Mouse (Mus musculus) heart, postnatal 10 days (tissue): Measurements from ENCODE around the gene Itga6. TPM values are rescaled to one million over a fixed set of nuclear protein-coding genes. Genes with fewer than 3 reads are reported as not detected.
"Not testable (repeated sequence)": the region's sequence is repeated elsewhere in the genome, so short reads cannot be mapped to it uniquely, and the experiment has no call there.

ENCODE experiments used
- DNase-seq, 2 experiments: peaks; one replicate each; pipeline ENCODE4 v3.0.0; 2021
- intact Hi-C: fragments of 180-260 bp; cut with DNase I; formaldehyde crosslinking; loops from one replicate; pipeline ENCODE4 v1.15.1; 2025
- total RNA-seq, 2 experiments: library from RNA; stranded (reverse); gene quantifications; 2 replicates each; pipeline ENCODE4 v1.2.3; 2021

Itga6 gene
- 10 to 100 TPM; 95.3 to 98.2 TPM for total RNA-seq

- intact Hi-C loops: no loop called here
- no peak for DNase-seq
Measured at GRCm38 (mm10) chr2:71745610-71746374, at the start of gene Itga6. TSS of gene Itga6 (plus strand) at chr2:71745616.

- intact Hi-C loops: no loop called here
Measured at GRCm38 (mm10) chr2:71696776-71697175, 48.6 kb upstream of the Itga6 start.

GRCm38 (mm10) chr2:71697408-71698336, 47.7 kb upstream of the Itga6 start:
- intact Hi-C loops: no loop called here
- no peak for DNase-seq

More at GRCm38 (mm10) chr2:71696776-71697175, 48.6 kb upstream of the Itga6 start:
- no peak for DNase-seq

- DNase-seq: no peak
- intact Hi-C loops: no loop called here
Measured at GRCm38 (mm10) chr2:71698366-71698765, 47.0 kb upstream of the Itga6 start.

GRCm38 (mm10) chr2:71698942-71699341, 46.5 kb upstream of the Itga6 start:
- no peak for DNase-seq
- intact Hi-C loops: no loop called here

- DNase-seq: no peak
- intact Hi-C loops: no loop called here
Measured at GRCm38 (mm10) chr2:71701341-71701740, 44.1 kb upstream of the Itga6 start.

GRCm38 (mm10) chr2:71704309-71704708, 41.1 kb upstream of the Itga6 start:
- intact Hi-C loops: no loop called here
- DNase-seq: no peak

GRCm38 (mm10) chr2:71708886-71709285, 36.5 kb upstream of the Itga6 start:
- intact Hi-C loops: no loop called here

GRCm38 (mm10) chr2:71711640-71712039, 33.8 kb upstream of the Itga6 start:
- no peak for DNase-seq
- intact Hi-C loops: loop anchor here (2.0 to 5.0 kb wide), 2 partner anchors 41 kb away; no protein-coding TSS in a partner anchor

More at GRCm38 (mm10) chr2:71708886-71709285, 36.5 kb upstream of the Itga6 start:
- DNase-seq: no peak

- DNase-seq: no peak
- intact Hi-C loops: loop anchor here (5.0 kb wide), 1 partner anchor 38 kb away; no protein-coding TSS in a partner anchor
Measured at GRCm38 (mm10) chr2:71714416-71714815, 31.0 kb upstream of the Itga6 start.

- intact Hi-C loops: no loop called here
- DNase-seq: no peak
Measured at GRCm38 (mm10) chr2:71719005-71719386, 26.4 kb upstream of the Itga6 start.

GRCm38 (mm10) chr2:71719387-71720034, 25.9 kb upstream of the Itga6 start:
- DNase-seq: peak in 1 of 2 experiments; percentile 47

GRCm38 (mm10) chr2:71720556-71720955, 24.9 kb upstream of the Itga6 start:
- DNase-seq, intact Hi-C loops: not testable (repeated sequence)

More at GRCm38 (mm10) chr2:71719387-71720034, 25.9 kb upstream of the Itga6 start:
- intact Hi-C loops: no loop called here

- intact Hi-C loops: no loop called here
- no peak for DNase-seq
Measured at GRCm38 (mm10) chr2:71722913-71723312, 22.5 kb upstream of the Itga6 start.

- DNase-seq: no peak
Measured at GRCm38 (mm10) chr2:71723623-71724022, 21.8 kb upstream of the Itga6 start.

GRCm38 (mm10) chr2:71724028-71724427, 21.4 kb upstream of the Itga6 start:
- intact Hi-C loops: no loop called here
- no peak for DNase-seq

More at GRCm38 (mm10) chr2:71723623-71724022, 21.8 kb upstream of the Itga6 start:
- intact Hi-C loops: no loop called here

- intact Hi-C loops: no loop called here
Measured at GRCm38 (mm10) chr2:71725446-71725845, 20.0 kb upstream of the Itga6 start.

GRCm38 (mm10) chr2:71726883-71727676, 18.3 kb upstream of the Itga6 start:
- intact Hi-C loops: no loop called here
- peak in 1 of 2 experiments; percentile 28 for DNase-seq

More at GRCm38 (mm10) chr2:71725446-71725845, 20.0 kb upstream of the Itga6 start:
- DNase-seq: no peak

- intact Hi-C loops: no loop called here
- no peak for DNase-seq
Measured at GRCm38 (mm10) chr2:71728341-71728740, 17.1 kb upstream of the Itga6 start.

GRCm38 (mm10) chr2:71728796-71729195, 16.6 kb upstream of the Itga6 start:
- DNase-seq: peak; percentile 39 to 50
- intact Hi-C loops: no loop called here
